Mouse (Mus musculus) stomach, embryonic 14.5 days (tissue): Measurements from ENCODE around the gene Ccdc24. TPM values are rescaled to one million over a fixed set of nuclear protein-coding genes. Genes with fewer than 3 reads are reported as not detected.

Experiments used
- ATAC-seq: fragments of 200-750 bp; cut with Nextera tagmentation; 2 replicates; pipeline ENCODE4 v1.8.0; 2017; ENCODE audit warnings: low read depth, moderate TSS enrichment; ENCODE audit not compliant: insufficient number of reproducible peaks, insufficient read depth, low FRiP score
- H3K27ac ChIP-seq: fragments of 300-500 bp; sonication (generic); 2 replicates; pipeline ENCODE4 v1.5.1; 2014; ENCODE audit warnings: mild to moderate bottlenecking, low read length, moderate library complexity, mixed read lengths
- H3K27me3 ChIP-seq: fragments of 300-500 bp; sonication (generic); 2 replicates; pipeline ENCODE4 v1.6.1; 2014; ENCODE audit warnings: low read length, control low read depth, mixed read lengths; ENCODE audit not compliant: control insufficient read depth, insufficient read depth
- H3K36me3 ChIP-seq: fragments of 300-500 bp; sonication (generic); 2 replicates; pipeline ENCODE4 v1.6.1; 2014; ENCODE audit warnings: mild to moderate bottlenecking, control low read depth, low read length, moderate library complexity, mixed read lengths; ENCODE audit not compliant: control insufficient read depth, insufficient read depth
- H3K4me1 ChIP-seq: fragments of 300-500 bp; sonication (generic); 2 replicates; pipeline ENCODE4 v1.6.1; 2014; ENCODE audit warnings: low read length, control low read depth, mixed read lengths; ENCODE audit not compliant: control insufficient read depth, insufficient read depth
- H3K4me2 ChIP-seq: fragments of 300-500 bp; sonication (generic); replicated peaks from 2 replicates; pipeline ENCODE4 v1.6.1; 2014; ENCODE audit warnings: low read depth, low read length, control low read depth
- H3K4me3 ChIP-seq: fragments of 300-500 bp; sonication (generic); 2 replicates; pipeline ENCODE4 v1.5.1; 2014; ENCODE audit warnings: low read depth, low read length, control low read depth
- H3K9ac ChIP-seq: fragments of 300-500 bp; sonication (generic); replicated peaks from 2 replicates; pipeline ENCODE4 v1.6.1; 2014; ENCODE audit warnings: low read depth, mild to moderate bottlenecking, control low read depth, low read length, moderate library complexity, mixed read lengths
- H3K9me3 ChIP-seq: fragments of 300-500 bp; sonication (generic); 2 replicates; pipeline ENCODE4 v1.6.1; 2016; ENCODE audit warnings: low read depth, low read length, control low read depth; ENCODE audit not compliant: control insufficient read depth
- WGBS: fragments of 180-500 bp; shearing (Covaris S2); extraction: QIAGEN DNeasy Blood & Tissue Kit; methylation state at CpG from one replicate; pipeline ENCODE4 v1.1.7; 2014; 5-methylcytosine and 5-hydroxymethylcytosine counted together
- polyA plus RNA-seq: library from polyadenylated mRNA; unstranded; fragments of >200 nt; fragmentation: Nextera tagmentation; extraction: Ambion mirVana; gene quantifications from 2 replicates; pipeline ENCODE4 v1.2.1, GENCODE M21; 2014

Gene Ccdc24
- polyA plus RNA-seq, 1 experiment from 2014 or later = 2.4 TPM

DNA sequence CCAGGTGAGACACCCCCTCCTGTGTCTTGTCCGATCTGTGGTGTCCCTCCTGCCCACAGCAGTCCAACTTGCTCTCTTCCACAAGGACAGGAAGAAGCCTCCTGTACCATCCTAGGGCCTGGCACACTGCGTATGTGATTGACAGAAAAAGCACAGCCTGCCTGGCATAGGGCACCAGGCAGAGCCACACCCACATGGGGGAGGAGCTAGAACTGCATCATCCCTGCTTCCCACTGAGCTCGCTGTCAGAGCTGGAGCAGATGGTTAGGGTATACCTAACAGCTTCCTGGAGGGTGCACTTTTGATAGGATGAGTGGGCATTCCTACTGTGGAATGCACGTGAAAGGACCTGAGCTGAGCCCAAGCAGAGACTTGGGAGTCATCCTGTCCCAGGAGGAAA, 9.5 kb downstream of the Ccdc24 start:
- ATAC-seq = no peak
- Histone ChIP-seq H3K27me3 (no peaks in the 10 kb centered on the region), H3K9ac (no peak overlapping the region), H3K4me1 (no peaks in the 10 kb centered on the region), H3K9me3 (no peaks in the 10 kb centered on the region), H3K4me2 (no peak overlapping the region), H3K36me3 (no peaks in the 10 kb centered on the region), H3K4me3 (no peak overlapping the region), H3K27ac (no peak overlapping the region)
- WGBS = 51% methylated on average over 4 of the region's 4 CpGs

- Histone ChIP-seq H3K4me3 (no peak overlapping the region), H3K4me1 (no peaks in the 10 kb centered on the region), H3K27me3 (no peaks in the 10 kb centered on the region), H3K9me3 (no peaks in the 10 kb centered on the region), H3K27ac (no peak overlapping the region), H3K9ac (no peak overlapping the region), H3K36me3 (peaks cover 11% of the 10 kb centered on the region), H3K4me2 (no peak overlapping the region)
- ATAC-seq = no peak
- 85% methylated on average over 9 of the region's 9 CpGs for WGBS
Measured at GRCm38 (mm10) chr4:117860570-117860969, 11.8 kb downstream of the Ccdc24 start.

DNA sequence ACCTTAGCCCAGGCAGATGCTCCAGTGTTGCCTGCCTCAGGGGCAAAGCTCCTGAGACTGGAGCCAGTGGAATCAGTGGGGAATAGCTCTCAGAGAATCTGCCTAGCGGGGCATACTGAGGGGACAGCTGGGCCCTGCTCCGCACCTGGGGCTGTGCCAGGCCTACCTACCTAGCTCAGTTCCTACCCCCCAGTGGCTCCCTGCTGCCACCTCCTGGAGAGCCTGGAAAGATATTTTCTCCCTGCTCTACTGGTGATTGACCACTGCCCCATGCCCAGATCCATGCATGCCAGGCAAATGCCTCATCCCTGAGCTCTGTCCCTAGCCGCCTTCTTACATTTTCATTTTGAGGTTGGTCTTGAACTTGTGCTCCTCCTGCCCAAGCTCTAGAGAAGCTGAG, 13.6 kb downstream of the Ccdc24 start:
- H3K27me3 ChIP-seq = no peaks in the 10 kb centered on the region
- no peak for ATAC-seq
- H3K9me3 ChIP-seq = no peaks in the 10 kb centered on the region
- H3K4me2 ChIP-seq = no peak overlapping the region
- H3K27ac ChIP-seq = no peak overlapping the region
- 75% methylated on average over 3 of the region's 3 CpGs for WGBS
- no peak overlapping the region for H3K4me3 ChIP-seq
- no peaks in the 10 kb centered on the region for H3K4me1 ChIP-seq
- H3K36me3 ChIP-seq = peaks cover 11% of the 10 kb centered on the region
- H3K9ac ChIP-seq = no peak overlapping the region

DNA sequence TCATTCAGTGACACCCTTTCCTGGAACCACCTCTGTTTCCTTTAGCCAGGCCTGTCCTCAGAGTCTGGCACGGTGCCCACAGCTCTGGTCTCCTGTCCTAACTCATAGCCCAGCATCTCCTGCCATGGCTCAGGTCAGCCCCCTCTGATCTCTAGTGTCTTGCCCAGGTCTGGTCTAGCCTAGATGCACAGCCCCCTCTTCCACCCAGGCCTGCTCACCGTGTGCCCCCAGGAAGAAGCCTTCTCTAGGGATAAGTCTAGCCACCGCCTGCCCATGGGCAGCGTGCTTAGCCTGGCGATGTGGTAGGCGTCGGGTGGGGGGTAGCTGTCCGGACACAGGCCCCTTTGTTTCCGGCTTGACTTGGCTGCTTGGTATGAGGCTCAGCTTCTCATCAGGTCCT, 17.2 kb downstream of the Ccdc24 start:
- Histone ChIP-seq H3K4me3 (no peak overlapping the region), H3K36me3 (peaks cover 11% of the 10 kb centered on the region), H3K4me1 (no peaks in the 10 kb centered on the region), H3K4me2 (no peak overlapping the region), H3K9ac (no peak overlapping the region), H3K27ac (no peak overlapping the region), H3K9me3 (no peaks in the 10 kb centered on the region), H3K27me3 (no peaks in the 10 kb centered on the region)
- no peak for ATAC-seq
- 85% methylated on average over 9 of the region's 9 CpGs for WGBS

DNA sequence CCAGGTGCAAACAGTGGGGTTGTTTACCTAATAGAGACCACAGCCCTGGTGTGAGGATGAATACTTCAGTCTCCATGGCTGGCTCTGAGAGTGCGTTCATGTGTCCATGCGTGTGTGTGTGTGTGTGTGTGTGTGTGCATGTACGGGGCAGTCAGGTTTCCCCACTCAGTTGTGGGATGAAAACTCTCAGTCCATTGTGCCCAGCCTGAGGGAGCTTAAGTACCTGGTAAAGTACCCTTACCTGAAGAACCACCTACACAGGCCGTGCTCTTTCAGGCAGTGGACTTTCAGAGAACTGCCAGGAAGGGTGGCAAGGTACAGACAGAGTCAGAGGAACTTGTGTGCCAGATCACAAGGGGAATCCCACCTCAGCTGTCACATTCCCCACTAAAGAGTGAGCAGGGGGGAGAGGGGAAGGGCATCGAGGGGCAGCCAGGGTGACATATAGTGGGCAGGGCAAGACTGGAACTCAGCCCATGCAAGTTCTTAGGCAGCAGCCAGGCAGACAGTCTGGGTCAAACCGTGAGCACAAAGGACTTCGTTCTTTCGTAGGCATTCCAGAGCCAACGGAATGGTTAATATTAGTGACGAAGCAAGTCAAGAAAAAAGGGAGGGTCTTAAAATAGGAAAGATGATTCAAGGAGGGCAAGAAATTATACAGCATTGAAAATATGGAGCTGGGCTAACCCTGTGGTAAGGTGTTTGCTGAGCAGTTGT, 20.0 kb downstream of the Ccdc24 start:
- WGBS = 84% methylated on average over 10 of the region's 10 CpGs
- Histone ChIP-seq H3K4me3 (no peak overlapping the region), H3K4me2 (no peak overlapping the region), H3K27me3 (no peaks in the 10 kb centered on the region), H3K9ac (no peak overlapping the region), H3K27ac (no peak overlapping the region), H3K4me1 (no peaks in the 10 kb centered on the region), H3K9me3 (no peaks in the 10 kb centered on the region), H3K36me3 (peaks cover 10% of the 10 kb centered on the region)
- no peak for ATAC-seq

GRCm38 (mm10) chr4:117850871-117851270, 21.5 kb downstream of the Ccdc24 start:
- Histone ChIP-seq H3K9ac (no peak overlapping the region), H3K36me3 (peaks cover 3% of the 10 kb centered on the region; the same call in 1 of the 2 replicates), H3K4me1 (no peaks in the 10 kb centered on the region), H3K9me3 (no peaks in the 10 kb centered on the region), H3K27ac (no peak overlapping the region), H3K4me3 (no peak overlapping the region), H3K27me3 (no peaks in the 10 kb centered on the region), H3K4me2 (no peak overlapping the region)
- no peak for ATAC-seq
- WGBS = 67% methylated on average over 7 of the region's 7 CpGs

- 89% methylated on average over 7 of the region's 7 CpGs for WGBS
- H3K4me3 ChIP-seq = no peak overlapping the region
- H3K27ac ChIP-seq = no peak overlapping the region
- H3K9ac ChIP-seq = no peak overlapping the region
- H3K9me3 ChIP-seq = no peaks in the 10 kb centered on the region
- H3K4me1 ChIP-seq = no peaks in the 10 kb centered on the region
- peaks cover 6% of the 10 kb centered on the region; the same call in 1 of the 2 replicates for H3K36me3 ChIP-seq
- no peaks in the 10 kb centered on the region for H3K27me3 ChIP-seq
- H3K4me2 ChIP-seq = no peak overlapping the region
- no peak for ATAC-seq
Measured at GRCm38 (mm10) chr4:117850176-117850575, 22.2 kb downstream of the Ccdc24 start.

GRCm38 (mm10) chr4:117849506-117849905, 22.9 kb downstream of the Ccdc24 start:
- H3K9ac ChIP-seq = no peak overlapping the region
- no peak overlapping the region for H3K4me2 ChIP-seq
- peaks cover 6% of the 10 kb centered on the region; the same call in 1 of the 2 replicates for H3K36me3 ChIP-seq
- H3K9me3 ChIP-seq = no peaks in the 10 kb centered on the region
- H3K4me1 ChIP-seq = no peaks in the 10 kb centered on the region
- H3K27me3 ChIP-seq = no peaks in the 10 kb centered on the region
- H3K4me3 ChIP-seq = no peak overlapping the region
- no peak overlapping the region for H3K27ac ChIP-seq
- WGBS = 66% methylated on average over 5 of the region's 5 CpGs
- no peak for ATAC-seq

GRCm38 (mm10) chr4:117849063-117849462, 23.3 kb downstream of the Ccdc24 start:
- 57% methylated on average over 17 of the region's 17 CpGs for WGBS
- H3K9ac ChIP-seq = no peak overlapping the region
- H3K27ac ChIP-seq = no peak overlapping the region
- H3K27me3 ChIP-seq = no peaks in the 10 kb centered on the region
- no peak overlapping the region for H3K4me3 ChIP-seq
- H3K4me1 ChIP-seq = no peaks in the 10 kb centered on the region
- ATAC-seq = no peak
- H3K9me3 ChIP-seq = no peaks in the 10 kb centered on the region
- no peak overlapping the region for H3K4me2 ChIP-seq
- H3K36me3 ChIP-seq = peaks cover 6% of the 10 kb centered on the region; the same call in 1 of the 2 replicates
